Mouse (Mus musculus): ENCODE measurements around the gene Gm20736. TPM values are rescaled to one million over a fixed set of nuclear protein-coding genes. Genes with fewer than 3 reads are reported as not detected.
"Not testable (repeated sequence)": the region's sequence is repeated elsewhere in the genome, so short reads cannot be mapped to it uniquely, and the experiment has no call there.

Gm20736 gene
- polyA plus RNA-seq (2016; fragmentation: Nextera tagmentation; extraction: Ambion mirVana): not detected in 2 replicates

DNA sequence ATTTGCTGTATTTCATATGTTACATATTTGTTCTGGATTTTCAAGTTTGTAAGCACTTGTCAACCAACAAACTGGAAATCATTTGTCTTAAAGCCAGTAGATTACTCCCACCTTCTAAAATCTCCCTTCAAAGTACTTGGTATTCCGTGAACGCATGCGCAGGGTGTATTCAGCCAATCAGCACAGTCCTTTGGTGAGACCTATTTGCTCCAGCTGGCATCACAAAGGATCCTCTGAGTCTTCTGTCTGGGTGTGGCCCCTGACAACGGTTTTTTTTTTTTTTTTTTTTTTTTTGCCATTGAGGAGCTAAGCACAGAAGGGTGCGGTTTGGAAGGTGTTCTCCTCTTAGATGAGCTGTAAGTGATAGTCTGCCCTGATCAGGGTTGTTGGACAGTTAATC lies at the start of gene Gm20736:
Gene Gm20736, plus strand, starts transcription at position 301 of the 400 bp plus-strand sequence.
- not testable (repeated sequence) for ATAC-seq (ENCODE audit: low FRiP score, low read depth); H3K9ac ChIP-seq; H3K27me3 ChIP-seq (replicated peaks); H3K36me3 ChIP-seq; H3K9me3 ChIP-seq; H3K4me1 ChIP-seq; H3K27ac ChIP-seq; H3K4me3 ChIP-seq; H3K4me2 ChIP-seq (replicated peaks)
- no CpG with 5 or more reads among the region's 5 CpGs for WGBS

Other genes with a start within 250 kb of the Gm20736 start
- gene Gm20924, start 170.2 kb upstream of the Gm20736 start, polyA plus RNA-seq (2016; fragmentation: Nextera tagmentation; extraction: Ambion mirVana): not detected in 2 replicates